Mouse (Mus musculus): ENCODE data around the gene D1Pas1.

Gene D1Pas1

GRCm38 (mm10) chr1:186967201-186967812, at the start of gene D1Pas1:
Gene D1Pas1 (plus strand): TSS chr1:186967416.
- no peak for DNase-seq

DNA sequence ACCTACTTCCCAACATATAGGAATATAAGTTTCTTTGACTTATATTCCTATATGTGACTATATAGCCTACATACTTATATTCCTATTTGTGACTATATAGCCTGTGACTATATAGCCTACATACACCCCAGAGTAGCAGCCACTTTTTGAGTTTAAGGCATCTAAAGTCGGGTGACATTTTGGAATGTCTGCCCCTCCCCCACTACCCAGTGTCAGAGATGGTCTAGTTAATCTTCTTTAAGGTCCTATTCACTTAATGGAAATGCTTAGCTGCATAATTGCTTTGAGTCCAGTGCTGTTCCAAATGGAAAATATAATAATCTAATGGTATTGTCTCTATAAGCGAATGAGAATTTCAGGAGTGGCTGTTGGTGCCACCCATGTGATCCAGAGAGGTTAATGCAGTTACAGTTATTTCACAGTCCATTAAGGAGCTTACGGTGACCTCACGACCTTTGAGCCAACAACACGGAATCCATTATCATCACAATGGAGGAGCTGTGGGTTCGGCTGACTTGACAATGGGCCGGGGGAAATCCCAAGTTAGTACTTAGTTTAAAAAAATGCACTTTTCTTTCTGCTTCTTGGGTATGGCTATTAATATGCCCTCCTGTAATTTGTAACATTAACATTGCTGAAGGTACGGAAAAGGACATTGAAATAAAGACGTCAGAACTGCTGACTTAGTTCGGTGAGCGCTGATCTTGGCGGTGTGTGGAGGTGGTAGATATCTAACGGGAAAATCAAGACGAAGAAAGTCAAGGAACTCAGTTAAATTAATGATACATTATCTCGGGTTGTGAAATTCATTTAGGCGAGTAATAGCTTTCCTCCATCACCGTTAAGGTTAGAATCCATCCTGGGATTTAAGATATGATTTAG, 44.5 kb upstream of the D1Pas1 start:
- no peak for DNase-seq

DNA sequence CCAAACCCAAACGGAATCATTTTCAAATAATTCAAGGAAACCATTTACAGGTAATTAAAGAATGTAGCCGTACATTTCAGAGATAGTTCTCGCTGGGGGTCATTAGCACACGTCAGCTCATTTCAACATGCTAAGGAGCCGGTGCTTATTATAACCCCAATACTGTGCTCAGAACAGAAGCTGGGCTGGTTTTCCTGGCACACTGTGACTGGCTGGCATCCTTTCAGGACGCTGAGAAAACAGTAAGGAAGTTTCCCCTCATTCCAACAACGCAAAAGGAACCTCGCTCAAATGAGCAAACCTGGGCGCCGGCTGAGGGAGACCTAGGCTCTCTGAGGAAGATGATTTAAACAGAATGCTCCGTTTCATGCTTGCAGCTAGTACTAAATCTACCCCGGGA, 43.2 kb upstream of the D1Pas1 start:
- no peak for DNase-seq

DNA sequence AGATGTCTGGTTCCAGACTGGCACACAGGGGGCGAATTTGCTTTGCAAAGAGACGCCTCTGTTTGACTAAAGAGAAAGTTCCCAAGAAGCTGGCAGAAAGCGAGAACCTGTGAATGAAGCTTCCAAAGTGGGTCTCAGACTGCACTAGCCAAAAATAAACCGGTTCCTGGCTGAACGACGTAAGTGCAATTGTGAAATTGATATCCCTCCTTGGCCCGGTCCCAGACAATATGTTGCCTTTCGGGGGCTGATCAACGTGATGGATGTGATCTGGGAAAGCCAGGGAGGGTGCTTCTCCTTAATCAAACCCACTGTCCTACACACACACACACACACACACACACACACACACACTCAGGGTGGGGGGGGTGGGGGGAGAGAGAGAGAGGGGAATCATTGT, 41.8 kb upstream of the D1Pas1 start:
- DNase-seq = no peak

DNA sequence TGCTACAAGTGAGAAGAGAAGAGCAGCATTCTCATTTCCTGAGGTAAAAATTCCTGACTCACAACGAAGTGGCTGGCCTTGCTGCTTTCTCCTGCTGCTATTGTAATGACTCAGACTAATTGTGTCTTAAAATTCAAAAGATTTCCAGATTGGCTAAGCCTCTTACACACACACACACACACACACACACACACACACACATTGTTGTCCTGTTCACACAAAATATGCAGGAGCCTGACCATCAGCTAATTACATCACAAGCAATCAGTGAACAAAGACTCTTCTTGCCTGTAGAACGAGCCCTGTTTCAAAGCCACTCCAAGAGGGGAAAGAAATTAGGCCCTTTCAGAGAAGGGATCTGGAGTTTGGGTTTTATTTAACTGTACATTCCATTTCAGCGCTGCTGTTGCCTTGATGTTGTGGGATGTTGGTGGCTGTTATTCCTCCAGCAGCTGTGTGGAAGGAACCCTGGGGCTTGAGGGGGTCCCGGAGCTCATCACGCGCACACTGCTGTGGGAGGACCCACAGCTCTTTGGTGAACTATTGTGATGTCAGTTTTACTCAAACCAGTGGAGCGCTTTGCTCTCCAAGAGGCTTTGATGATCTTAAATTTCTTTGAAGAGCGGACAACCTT, 40.8 kb upstream of the D1Pas1 start:
- no peak for DNase-seq

DNA sequence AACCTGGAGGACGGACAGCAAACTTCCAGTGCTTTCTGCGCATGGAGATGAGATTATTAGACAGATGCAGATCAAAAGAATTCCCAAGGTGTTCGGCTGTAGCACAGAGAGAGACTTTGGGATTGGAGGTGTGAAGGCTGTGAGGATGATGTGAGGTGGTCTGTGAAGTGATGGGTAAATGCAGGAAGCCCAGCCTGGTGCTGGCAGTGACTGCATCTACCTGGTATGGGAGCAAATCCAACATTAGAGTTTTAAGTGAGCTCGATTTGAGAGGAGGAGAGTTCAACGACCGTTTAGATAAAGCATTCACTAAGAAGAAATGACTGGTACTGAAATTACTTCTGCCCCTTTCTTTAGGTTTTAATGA, 40.3 kb upstream of the D1Pas1 start:
- no peak for DNase-seq

DNA sequence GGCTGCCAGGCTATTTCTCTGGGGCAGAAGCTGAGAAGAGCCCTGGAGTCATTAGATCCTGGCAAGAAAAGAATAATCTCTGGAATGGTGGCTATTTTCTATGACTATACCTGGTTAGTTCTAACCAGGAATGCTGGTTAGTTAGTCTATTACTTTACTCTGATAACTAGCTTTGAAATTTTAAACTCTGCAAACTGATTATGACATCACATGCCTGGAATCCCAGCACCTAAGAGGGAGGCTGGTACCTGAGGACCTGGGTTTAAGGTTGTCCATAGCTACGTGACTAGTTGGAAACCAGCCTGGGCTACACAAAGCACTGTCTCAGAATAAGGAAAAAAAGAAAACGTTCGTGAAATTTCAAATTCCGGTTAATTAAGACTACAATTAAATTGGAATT, 39.7 kb upstream of the D1Pas1 start:
- no peak for DNase-seq

DNA sequence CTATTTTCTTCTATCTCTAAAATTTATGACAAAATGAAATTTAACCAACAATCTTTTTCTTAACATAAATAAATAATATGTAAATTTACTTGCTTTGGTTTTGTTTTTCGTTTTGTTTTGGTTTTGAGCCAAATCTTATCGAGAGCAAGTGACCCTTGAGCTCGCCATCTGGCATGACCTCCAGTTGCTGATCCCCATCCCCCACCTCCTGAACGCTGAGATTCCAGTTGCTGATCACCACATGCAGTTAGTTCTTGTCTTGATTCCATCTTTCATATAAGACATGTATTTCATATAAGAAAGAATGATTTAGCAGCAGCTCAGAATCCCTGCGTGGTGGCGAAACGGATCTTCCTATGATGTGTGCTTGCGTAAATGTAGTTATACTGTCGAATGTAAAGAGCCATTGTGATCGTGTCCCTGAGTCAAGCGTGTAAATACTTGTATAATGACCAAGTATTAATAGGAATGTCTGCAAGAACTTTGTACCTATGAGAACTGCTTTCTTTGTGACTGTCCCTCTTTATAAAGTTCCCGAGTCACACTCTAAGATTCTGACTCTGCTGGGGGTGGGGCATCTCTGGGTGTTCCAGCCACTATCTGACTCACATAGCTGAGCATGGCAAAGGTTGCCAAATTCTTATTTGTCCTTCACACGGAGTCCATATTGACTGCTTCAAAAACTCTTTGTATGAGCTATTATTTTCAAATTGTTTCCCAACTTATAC, 36.9 kb upstream of the D1Pas1 start:
- DNase-seq = no peak

GRCm38 (mm10) chr1:186930888-186931233, 36.4 kb upstream of the D1Pas1 start:
- no peak for DNase-seq

DNA sequence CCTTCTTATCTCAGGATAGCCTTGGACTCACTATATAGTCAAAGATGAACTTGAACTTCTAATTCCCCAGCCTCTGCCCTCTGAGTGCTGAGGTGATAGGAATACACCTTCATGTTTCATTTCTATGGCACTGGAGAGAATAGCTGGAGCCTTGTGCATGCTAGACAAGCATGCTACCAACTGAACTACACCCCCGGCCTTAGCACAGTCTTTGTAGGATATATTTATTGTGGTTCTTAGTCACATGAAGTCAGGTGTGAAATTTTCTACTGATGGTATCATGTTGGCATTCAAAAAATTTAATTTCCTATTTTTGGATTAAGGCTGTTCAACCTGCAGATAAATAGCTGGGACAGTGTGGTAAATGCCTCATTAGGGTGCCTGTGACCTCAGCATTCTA, 33.0 kb upstream of the D1Pas1 start:
- no peak for DNase-seq

DNA sequence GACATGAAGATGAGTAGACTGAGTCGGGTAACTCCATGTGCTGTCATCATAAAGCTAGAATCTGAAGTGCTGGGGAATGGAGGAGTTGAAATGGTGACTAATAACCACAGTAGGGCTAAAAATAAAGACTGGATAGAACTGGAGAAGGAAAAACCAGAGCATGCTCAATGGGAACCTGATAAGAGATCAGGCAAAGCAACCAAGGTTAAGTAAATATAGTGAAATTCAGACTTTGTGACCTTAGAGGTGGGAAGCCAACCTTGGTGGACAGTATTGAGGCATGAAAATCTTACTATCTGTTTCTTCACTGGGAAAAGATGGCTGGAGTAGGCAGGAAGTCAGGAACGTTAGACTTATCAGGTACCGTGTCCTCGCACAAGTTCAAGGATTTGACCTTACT, 14.8 kb upstream of the D1Pas1 start:
- DNase-seq = no peak

- DNase-seq = no peak
These were observed 12.6 kb upstream of the D1Pas1 start for GRCm38 (mm10) chr1:186954591-186954990.

DNA sequence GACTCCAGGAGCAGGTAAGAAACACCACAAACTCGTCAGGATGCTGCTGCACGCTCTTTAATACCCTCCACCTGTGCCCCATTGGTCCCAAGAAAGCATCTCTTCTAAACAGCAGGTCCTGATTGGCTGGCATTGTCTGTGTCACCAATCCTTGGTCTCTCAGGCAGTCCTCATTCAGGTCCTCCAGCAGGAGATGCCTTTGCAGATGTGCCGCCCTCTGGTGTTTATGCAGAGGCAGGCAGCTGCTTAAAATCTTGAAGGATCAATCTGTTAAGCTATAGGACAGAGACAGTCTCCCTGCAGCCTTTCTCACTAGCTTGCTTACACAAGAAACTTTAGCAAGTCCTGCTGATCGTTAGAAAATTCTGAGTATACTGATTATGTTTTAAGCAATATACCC, 7.8 kb upstream of the D1Pas1 start:
- DNase-seq = no peak

DNA sequence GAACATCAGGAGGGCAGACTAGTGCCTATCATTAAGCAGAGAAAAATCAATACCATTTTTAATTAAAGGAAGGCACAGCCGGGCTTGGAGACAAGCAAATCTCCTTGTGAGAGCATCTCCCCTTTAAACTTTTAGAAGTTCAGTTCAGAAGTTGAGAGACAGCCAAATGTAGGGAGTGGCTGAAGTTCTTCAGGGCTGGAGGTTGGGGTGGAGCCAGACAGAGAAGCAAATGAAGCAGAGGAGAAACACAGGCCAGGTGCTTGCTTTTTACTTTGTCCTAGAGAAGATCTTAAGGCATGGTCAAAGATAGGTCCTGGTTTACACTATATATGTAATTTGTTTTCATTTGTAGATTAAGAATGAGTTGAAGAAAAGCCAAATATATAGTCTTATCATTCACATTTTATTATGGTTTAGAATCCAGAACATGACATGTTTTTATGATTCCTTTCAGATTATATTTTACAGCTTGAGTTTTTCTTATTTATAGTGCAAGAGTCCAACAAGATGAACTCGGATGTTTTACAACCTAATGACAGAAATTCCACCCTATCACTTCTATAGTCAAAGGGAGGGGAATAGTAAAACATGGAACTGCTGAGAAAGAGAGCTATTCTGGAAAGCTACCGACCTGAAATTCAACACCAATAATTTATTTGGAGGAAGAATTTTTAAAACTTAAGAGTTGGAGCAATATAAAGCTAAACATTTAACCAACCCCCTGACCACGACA, 2.9 kb upstream of the D1Pas1 start:
- DNase-seq = no peak

- no peak for DNase-seq
These were observed 710 bp downstream of the D1Pas1 start for GRCm38 (mm10) chr1:186967926-186968325.

GRCm38 (mm10) chr1:186976937-186977540, 9.8 kb downstream of the D1Pas1 start:
- DNase-seq = no peak

GRCm38 (mm10) chr1:186977801-186978200, 10.6 kb downstream of the D1Pas1 start:
- no peak for DNase-seq

DNA sequence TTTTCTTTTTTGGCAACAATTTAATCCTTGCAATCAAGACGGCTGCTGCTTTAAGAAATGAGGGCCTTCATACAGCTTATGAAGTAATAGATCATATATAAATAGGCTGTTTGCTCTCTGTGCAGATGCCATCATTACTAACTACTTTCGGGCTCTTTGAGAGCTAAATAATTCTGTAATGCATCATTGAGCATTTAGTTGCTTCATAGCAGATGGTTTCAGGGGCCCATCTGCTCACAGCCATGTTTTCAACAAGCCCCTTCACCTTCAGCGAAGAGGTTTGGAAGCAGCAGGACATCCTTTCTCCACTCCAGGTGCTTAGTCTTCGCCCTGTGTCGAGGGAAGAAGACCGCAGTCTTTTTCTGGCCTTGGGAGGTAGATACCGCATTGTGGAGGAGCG, 12.2 kb downstream of the D1Pas1 start:
- DNase-seq = no peak

- no peak for DNase-seq
These were observed 13.3 kb downstream of the D1Pas1 start for GRCm38 (mm10) chr1:186980503-186980902.

DNA sequence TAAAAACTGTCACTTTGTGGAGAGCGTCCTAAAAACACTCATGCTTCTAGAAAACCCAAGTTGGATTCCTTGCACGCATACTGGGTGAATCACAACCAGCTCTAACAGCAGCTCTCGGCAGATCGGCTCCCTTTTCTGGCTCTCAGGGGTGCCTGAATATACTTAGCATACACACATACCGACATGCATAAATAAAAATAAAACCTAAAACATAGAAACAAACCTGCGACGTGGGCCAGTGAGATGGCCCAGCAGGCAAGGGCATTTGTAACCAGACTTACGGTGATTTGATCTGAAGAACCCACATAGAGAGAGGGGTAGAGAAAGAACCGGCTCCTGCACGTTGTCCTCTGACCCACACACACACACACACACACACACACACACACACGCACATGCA, 17.9 kb downstream of the D1Pas1 start:
- DNase-seq = no peak

- DNase-seq = no peak
These were observed 18.9 kb downstream of the D1Pas1 start for GRCm38 (mm10) chr1:186986086-186986485.

DNA sequence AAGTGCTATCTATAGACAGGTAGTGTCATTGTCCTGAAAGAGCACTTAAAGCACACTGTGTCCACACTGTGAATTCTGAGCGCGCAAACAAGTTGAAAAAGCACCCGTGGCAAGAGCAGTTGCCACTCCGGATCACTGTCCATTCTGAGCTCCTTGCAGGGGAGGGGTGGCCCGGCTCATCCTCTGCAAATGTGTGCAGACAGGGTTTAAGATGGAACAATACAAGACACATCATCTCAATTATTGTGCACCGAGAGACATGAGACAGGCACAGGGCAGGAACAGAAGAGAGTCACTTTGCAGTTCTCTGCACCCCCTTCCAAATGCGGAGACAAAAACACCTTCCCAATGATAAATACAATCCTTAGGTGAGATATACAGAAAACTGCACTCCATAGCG, 19.3 kb downstream of the D1Pas1 start:
- no peak for DNase-seq
